Mouse (Mus musculus): Measurements from ENCODE around the gene Arhgap9.

Gene Arhgap9

DNA sequence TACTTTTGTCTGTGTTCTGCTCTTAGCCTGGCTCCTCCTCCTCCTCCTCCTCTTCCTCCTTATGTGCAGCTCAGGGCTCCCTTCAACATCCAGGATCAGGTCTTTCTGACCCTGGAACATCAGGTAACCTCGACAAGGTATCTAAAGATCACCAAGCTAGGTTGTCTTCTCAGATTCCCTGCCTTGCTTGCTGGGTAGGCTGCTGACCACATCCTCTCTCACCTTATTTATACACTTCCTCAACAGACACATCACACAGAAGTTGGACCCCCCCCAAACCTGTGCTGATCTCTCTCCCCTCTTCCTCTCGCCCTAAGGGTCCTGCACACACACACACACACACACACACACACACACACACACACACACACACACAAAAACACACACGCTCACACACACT is at the start of gene Arhgap9:
Arhgap9 (plus strand) TSS at position 344 of the 400 bp plus-strand sequence.
- peak; percentile 52 for DNase-seq (ENCODE audit: low read depth, low spot score)
- Histone ChIP-seq H3K36me3 (ENCODE audit: control insufficient read depth, insufficient read depth, low read length, poor library complexity, severe bottlenecking) (peaks cover 3% of the 10 kb centered on the region; the same call in 1 of the 2 replicates), H3K27me3 (ENCODE audit: control insufficient read depth, insufficient read depth, low read length, poor library complexity, severe bottlenecking) (no peaks in the 10 kb centered on the region)

DNA sequence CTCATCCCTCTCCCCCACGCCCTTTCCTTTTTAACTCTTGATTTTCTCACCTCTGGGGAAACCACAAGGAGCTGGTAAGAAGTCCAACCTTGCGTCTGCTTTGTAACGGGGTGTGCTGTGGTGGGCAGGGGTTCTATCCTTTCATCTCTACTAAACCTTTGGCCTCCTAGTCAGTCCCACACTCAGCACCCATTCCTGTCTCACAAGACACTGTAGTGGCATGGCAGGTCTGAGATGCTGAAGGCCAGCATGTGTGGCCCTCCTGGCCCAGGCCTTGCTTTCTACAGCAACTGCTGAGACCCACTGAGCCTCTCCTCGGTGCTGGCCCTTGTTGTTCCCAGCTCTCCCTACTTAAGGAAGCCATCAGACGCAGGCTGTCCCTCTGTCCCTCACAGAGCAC is 49.4 kb upstream of the Arhgap9 start:
- H3K36me3 ChIP-seq (ENCODE audit: control insufficient read depth, insufficient read depth, low read length, poor library complexity, severe bottlenecking): peaks cover 3% of the 10 kb centered on the region; the same call in 1 of the 2 replicates
- H3K27me3 ChIP-seq (ENCODE audit: control insufficient read depth, insufficient read depth, low read length, poor library complexity, severe bottlenecking): no peaks in the 10 kb centered on the region
- DNase-seq (ENCODE audit: low read depth, low spot score): no peak

DNA sequence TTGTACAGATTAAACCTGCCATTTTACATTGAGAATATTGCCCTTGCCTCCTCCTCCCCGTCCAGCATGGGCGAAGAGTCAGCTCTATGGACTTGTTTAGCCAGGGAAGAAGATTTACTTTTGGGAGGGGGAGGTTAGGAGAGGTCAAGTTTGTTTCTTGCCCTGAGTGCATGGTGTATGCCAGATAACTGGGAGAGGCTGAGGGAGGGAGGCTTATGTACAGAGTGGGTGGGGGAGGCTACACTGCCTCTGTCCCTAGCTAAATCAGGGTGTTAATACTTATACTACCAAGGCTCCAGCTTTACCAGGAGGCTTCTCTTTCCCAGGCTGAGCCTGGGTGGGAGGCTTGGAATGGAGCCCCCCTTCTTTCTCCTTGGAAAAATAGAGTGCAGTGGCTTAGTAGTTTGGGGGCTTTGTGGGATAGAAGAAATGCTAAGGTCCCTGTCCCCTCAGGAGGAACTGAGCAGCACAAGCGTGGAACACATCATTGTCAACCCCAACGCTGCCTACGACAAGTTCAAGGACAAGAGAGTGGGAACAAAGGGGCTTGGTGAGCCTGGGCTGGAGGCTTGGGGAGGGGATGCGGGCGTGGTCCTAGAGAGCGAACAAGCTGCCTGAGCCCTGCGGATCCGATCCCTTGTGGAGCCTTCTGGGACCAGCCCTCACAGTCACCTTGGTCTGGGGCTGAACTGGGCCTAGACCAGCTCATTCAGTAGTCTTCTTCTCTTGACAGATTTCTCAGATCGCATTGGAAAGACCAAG is 47.3 kb upstream of the Arhgap9 start:
- no peak for DNase-seq (ENCODE audit: low read depth, low spot score)
- Histone ChIP-seq H3K27me3 (ENCODE audit: control insufficient read depth, insufficient read depth, low read length, poor library complexity, severe bottlenecking) (no peaks in the 10 kb centered on the region), H3K36me3 (ENCODE audit: control insufficient read depth, insufficient read depth, low read length, poor library complexity, severe bottlenecking) (peaks cover 7% of the 10 kb centered on the region)

DNA sequence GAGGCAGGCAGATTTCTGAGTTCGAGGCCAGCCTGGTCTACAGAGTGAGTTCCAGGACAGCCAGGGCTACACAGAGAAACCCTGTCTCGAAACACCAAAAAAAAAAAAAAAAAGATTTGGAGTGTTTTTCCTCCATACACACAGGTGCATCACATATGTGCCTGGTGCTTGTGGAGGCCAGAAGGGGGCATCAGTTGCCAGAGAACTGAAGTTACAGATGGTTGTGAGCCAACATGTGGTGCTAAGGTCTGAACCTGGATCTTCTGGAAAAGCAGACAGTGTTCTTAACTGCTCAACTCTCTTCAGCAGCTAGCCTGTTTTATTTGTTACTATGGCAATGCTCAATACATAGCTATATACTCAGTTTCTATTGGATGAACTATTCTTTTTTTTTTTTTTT is 42.0 kb upstream of the Arhgap9 start:
- Histone ChIP-seq H3K36me3 (ENCODE audit: control insufficient read depth, insufficient read depth, low read length, poor library complexity, severe bottlenecking) (peaks cover 27% of the 10 kb centered on the region), H3K27me3 (ENCODE audit: control insufficient read depth, insufficient read depth, low read length, poor library complexity, severe bottlenecking) (no peaks in the 10 kb centered on the region)
- no peak for DNase-seq (ENCODE audit: low read depth, low spot score)

DNA sequence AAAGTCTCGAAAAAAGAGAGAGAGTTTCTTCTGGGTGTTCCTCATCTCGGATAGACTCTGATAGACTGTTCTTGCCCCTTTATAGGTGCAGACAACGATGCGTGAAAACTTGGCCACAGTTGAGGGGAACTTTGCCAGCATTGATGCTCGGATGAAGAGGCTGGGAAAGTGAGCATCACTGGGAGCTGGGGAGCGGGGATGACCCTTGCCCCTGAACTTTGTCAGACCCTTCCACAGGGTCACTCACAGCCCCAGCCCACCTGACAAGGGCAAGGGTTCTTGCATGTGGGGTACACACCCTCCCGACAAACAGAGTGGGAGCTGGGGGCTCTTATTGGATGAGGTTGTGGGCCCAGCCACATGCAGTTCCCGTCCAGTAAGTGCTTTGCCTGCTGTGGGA is 40.4 kb upstream of the Arhgap9 start:
- Histone ChIP-seq H3K27me3 (ENCODE audit: control insufficient read depth, insufficient read depth, low read length, poor library complexity, severe bottlenecking) (no peaks in the 10 kb centered on the region), H3K36me3 (ENCODE audit: control insufficient read depth, insufficient read depth, low read length, poor library complexity, severe bottlenecking) (peaks cover 30% of the 10 kb centered on the region)
- no peak for DNase-seq (ENCODE audit: low read depth, low spot score)

DNA sequence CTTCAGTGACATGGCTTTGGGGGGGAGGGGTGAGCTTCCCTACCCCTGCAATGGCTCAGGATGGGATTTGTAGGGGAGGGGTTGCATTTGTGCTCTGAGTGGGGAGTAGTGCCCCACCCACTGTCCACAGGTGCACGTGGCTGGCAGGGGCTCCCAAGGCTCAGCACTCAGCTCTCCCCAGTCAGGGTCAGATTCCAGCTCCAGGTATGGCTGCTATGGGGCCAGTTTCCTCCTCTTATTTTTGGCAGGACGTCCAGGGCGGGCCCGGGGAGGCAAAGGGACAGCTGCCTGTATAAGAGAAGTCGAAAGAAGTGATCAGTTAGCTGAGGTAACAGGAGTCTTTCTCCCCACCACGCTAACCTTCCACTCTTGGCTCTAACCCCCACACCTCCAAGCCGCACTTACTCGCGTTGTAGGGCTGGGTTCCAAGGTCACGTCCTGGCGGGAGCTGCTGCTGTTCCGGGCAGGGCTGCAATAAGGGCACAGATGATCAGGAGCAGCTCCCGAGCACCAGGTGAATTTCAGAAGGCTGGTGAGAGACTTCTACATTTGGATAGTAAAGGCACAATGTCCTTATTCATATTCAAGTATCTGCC is 39.0 kb upstream of the Arhgap9 start:
- Histone ChIP-seq H3K27me3 (ENCODE audit: control insufficient read depth, insufficient read depth, low read length, poor library complexity, severe bottlenecking) (no peaks in the 10 kb centered on the region), H3K36me3 (ENCODE audit: control insufficient read depth, insufficient read depth, low read length, poor library complexity, severe bottlenecking) (peaks cover 27% of the 10 kb centered on the region)
- DNase-seq (ENCODE audit: low read depth, low spot score): no peak

DNA sequence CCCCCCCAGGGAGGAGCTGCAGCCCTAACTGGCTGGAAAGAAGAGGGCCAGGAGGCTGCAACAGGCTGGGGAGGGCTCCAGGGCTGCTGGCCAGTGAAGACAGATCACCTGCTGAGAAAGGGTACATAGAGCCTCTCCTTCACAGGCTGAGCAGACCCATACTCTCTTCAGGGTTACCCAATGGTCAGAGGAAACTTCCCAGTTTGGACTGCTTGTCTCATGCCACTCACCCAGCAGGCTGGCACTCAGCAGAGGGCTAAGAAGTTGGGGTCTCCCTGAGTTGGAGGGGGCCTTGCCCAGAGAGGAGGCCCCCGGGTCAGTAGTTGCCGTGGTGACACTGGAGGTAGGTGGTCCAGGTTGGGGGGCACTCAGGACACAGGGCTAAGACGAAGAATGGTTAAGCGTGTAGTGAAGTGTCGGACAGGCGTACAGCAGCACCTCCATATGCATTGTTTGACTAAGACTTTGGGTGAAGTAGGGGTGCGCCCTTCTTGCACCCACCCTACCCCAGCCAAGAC is 37.6 kb upstream of the Arhgap9 start:
- Histone ChIP-seq H3K36me3 (ENCODE audit: control insufficient read depth, insufficient read depth, low read length, poor library complexity, severe bottlenecking) (peaks cover 26% of the 10 kb centered on the region), H3K27me3 (ENCODE audit: control insufficient read depth, insufficient read depth, low read length, poor library complexity, severe bottlenecking) (no peaks in the 10 kb centered on the region)
- DNase-seq (ENCODE audit: low read depth, low spot score): no peak

DNA sequence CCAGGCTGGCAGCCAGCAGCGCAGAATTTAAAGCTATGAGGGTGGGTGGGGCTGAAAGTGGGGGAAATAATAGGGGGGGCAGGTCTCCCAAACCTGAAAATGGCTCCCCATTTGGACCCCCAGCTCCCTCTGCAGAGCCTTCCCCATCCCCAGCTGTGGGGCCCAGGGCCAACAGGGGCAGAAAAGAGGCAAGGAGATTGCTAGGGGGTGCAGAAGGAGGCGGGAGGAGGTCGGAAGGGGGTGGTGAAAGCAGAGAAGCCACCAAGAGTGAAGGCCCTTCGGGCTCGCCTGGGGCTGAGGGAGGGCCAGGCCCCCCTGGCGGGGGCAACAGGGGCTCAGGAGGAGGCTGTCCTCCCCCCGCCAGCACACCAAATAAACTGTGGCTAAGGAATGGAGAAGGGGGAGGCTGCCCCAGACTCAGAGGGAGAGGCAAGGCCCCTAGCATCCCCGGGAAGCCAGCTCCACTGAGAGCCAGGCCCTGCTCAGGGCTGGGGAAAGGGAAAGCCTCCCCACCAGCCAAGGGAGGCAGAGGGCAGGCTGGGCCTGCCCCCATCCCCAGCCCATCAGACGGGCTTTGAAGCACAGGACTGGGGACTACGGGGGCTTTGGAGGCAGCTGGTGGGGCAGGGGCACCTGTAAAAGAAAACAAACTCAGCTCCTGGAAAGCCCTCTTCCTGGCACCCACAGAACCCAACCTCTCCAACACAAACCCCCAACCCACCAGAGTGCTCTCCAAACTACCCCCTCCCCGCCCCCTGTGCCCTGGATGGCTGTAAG is 36.9 kb upstream of the Arhgap9 start:
- Histone ChIP-seq H3K27me3 (ENCODE audit: control insufficient read depth, insufficient read depth, low read length, poor library complexity, severe bottlenecking) (no peaks in the 10 kb centered on the region), H3K36me3 (ENCODE audit: control insufficient read depth, insufficient read depth, low read length, poor library complexity, severe bottlenecking) (peaks cover 24% of the 10 kb centered on the region)
- no peak for DNase-seq (ENCODE audit: low read depth, low spot score)

DNA sequence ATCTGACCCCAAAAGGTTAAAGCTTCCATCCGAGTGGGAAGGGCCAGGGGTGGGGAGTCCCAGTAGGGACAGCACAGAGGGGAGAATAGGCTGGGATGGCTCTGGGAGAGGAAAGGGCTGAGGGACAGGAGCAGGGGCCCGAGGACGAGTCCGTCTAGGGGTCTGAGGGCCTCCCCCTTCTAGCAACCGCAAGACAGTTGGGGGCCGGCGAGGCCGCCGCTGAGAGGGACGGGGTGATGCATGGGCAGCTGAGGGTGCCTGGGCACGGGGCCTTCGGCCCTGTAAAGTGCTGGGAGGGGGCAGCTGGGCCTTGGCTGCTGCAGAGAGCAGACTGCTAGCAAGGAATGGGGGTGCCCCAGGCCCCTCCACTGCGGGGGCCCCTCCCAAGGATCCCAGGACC is 36.1 kb upstream of the Arhgap9 start:
- Histone ChIP-seq H3K27me3 (ENCODE audit: control insufficient read depth, insufficient read depth, low read length, poor library complexity, severe bottlenecking) (no peaks in the 10 kb centered on the region), H3K36me3 (ENCODE audit: control insufficient read depth, insufficient read depth, low read length, poor library complexity, severe bottlenecking) (peaks cover 24% of the 10 kb centered on the region)
- no peak for DNase-seq (ENCODE audit: low read depth, low spot score)

DNA sequence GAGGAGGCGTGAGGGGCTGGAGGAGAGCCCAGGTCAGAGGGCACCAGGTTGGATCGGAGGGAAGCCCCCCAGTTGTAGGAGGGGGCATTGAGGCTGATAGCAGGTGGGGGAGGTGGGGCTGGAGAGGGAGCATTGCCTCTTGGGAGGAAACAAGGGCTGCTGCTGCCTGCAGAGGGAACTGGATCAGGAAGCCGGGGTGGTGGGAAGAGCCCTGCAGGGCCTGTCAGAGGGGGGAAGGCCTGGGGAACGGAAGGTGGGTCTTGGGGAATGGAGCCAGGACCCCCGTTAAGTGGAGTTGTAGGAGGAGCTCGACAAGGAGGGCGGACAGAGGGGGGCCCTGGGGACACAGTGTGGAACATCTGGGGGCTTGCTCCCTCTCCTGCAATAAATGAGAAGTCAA is 35.6 kb upstream of the Arhgap9 start:
- DNase-seq (ENCODE audit: low read depth, low spot score): no peak
- H3K27me3 ChIP-seq (ENCODE audit: control insufficient read depth, insufficient read depth, low read length, poor library complexity, severe bottlenecking): no peaks in the 10 kb centered on the region
- H3K36me3 ChIP-seq (ENCODE audit: control insufficient read depth, insufficient read depth, low read length, poor library complexity, severe bottlenecking): peaks cover 24% of the 10 kb centered on the region

DNA sequence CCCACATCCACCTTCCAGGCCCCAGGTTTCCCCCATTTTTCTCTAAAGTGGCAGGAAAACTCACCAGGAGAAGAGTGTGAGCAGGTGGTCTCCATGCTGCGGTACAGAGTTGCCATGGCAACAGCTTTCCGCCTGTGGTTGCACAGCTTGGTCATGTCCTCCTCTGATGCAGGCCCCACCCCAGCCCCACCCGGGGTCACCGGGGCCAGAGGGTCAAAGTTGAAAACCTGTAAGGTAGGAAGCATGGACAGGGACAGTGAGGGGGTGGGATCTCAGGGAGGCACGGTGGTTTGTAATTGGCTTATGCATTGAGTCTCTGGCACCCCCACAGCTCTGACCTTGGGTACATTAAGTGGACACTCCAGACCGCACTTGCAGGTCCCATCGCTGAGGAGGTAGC is 35.0 kb upstream of the Arhgap9 start:
- DNase-seq (ENCODE audit: low read depth, low spot score): no peak
- H3K27me3 ChIP-seq (ENCODE audit: control insufficient read depth, insufficient read depth, low read length, poor library complexity, severe bottlenecking): no peaks in the 10 kb centered on the region
- H3K36me3 ChIP-seq (ENCODE audit: control insufficient read depth, insufficient read depth, low read length, poor library complexity, severe bottlenecking): peaks cover 20% of the 10 kb centered on the region

DNA sequence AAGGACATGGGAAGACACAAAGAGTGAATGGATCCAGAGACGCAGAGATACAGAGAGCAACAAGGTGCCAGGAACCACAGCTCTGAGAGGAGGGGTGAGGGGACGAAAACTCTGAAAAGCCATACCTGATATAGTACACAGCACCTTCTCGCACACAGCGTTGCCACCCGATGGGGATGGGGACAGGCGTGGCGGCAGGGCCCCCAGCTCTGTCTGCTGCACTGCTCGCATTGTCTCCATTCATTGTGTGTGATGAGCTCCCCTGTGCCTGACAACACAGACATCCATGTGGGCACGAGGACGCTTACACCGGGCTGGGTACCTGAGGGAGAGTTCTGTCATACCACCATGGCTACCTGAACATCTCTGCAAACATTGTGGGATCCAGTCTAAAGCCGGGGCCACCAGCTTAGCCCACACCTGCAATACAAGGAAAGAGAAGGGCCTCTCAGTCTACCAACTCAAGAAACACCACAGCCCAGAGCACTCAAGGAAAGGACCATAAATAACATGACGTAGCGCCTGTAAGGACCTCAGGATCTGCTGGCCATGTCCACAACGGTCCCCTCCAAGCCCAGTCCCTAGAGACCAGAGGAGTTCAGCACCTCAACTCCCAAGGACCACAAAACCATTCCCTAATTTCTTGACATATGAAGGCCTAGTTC is 34.4 kb upstream of the Arhgap9 start:
- no peaks in the 10 kb centered on the region for H3K27me3 ChIP-seq (ENCODE audit: control insufficient read depth, insufficient read depth, low read length, poor library complexity, severe bottlenecking)
- peaks cover 16% of the 10 kb centered on the region for H3K36me3 ChIP-seq (ENCODE audit: control insufficient read depth, insufficient read depth, low read length, poor library complexity, severe bottlenecking)
- no peak for DNase-seq (ENCODE audit: low read depth, low spot score)

DNA sequence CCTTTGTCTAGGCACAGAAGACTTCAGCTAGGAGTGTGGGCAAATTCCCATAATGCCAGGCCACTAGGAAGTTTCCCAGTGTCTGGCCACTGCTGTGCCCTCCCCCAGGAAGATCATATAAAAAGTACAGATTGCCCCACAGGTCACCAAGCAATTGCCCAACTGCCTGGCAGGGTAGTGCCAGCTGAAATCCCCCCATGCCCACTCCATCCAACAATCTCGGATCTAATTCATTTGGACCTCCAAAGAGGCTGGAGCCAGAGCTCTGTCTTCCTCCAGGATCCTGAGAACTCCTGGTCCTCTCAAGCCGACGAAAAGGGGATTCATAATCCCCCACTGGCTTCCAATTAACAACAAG is 33.8 kb upstream of the Arhgap9 start:
- peaks cover 11% of the 10 kb centered on the region for H3K36me3 ChIP-seq (ENCODE audit: control insufficient read depth, insufficient read depth, low read length, poor library complexity, severe bottlenecking)
- no peaks in the 10 kb centered on the region for H3K27me3 ChIP-seq (ENCODE audit: control insufficient read depth, insufficient read depth, low read length, poor library complexity, severe bottlenecking)
- no peak for DNase-seq (ENCODE audit: low read depth, low spot score)

DNA sequence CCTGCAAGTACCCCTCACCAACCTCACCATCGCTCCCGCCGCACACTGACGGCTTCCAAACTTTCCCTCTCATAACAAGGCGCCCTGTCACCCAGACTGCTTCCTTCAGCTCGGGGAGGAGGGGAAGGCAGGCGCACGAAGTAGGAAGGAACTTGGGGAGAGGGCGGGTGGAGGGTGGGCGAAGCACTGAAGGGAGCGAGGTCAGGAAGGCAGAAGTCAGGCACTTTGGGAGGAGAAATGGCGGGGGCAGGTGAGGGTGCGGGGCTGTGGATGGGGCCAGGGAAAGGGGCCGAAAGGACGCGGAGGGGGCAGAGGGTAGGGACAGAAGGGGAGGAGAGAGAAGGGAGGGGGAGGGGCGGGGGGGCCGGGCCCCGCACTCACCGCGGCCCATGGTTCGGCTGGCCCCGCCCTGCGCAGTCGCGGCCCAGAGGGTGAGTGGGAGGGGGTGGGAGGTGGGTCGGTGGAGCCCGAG is 33.4 kb upstream of the Arhgap9 start:
- H3K36me3 ChIP-seq (ENCODE audit: control insufficient read depth, insufficient read depth, low read length, poor library complexity, severe bottlenecking): peaks cover 7% of the 10 kb centered on the region
- DNase-seq (ENCODE audit: low read depth, low spot score): no peak
- H3K27me3 ChIP-seq (ENCODE audit: control insufficient read depth, insufficient read depth, low read length, poor library complexity, severe bottlenecking): no peaks in the 10 kb centered on the region
